Mouse (Mus musculus) G1E (cell line): ENCODE results near the gene Ctsf.

Experiments used
- CTCF ChIP-seq: IDR thresholded peaks from 2 replicates; pipeline ENCODE4 v1.5.1; 2012; ENCODE audit warnings: low read depth, low read length, inconsistent platforms, mixed read lengths
- GATA1 ChIP-seq: IDR thresholded peaks from 2 replicates; pipeline ENCODE4 v1.6.1; 2012; ENCODE audit warnings: borderline replicate concordance, low read length, inconsistent platforms, mixed read lengths
- GATA2 ChIP-seq: IDR thresholded peaks from 2 replicates; pipeline ENCODE4 v1.6.1; 2012; ENCODE audit warnings: low read depth, low read length, inconsistent platforms, borderline replicate concordance
- POLR2AphosphoS5 ChIP-seq: IDR thresholded peaks from 2 replicates; pipeline ENCODE4 v1.6.1; 2012; ENCODE audit warnings: low read depth, low read length, inconsistent platforms; ENCODE audit not compliant: insufficient replicate concordance
- TAL1 ChIP-seq: conservative IDR thresholded peaks from 2 replicates; pipeline ENCODE4 v1.6.1; 2012; ENCODE audit warnings: low read depth, low read length, inconsistent platforms, mixed read lengths

DNA sequence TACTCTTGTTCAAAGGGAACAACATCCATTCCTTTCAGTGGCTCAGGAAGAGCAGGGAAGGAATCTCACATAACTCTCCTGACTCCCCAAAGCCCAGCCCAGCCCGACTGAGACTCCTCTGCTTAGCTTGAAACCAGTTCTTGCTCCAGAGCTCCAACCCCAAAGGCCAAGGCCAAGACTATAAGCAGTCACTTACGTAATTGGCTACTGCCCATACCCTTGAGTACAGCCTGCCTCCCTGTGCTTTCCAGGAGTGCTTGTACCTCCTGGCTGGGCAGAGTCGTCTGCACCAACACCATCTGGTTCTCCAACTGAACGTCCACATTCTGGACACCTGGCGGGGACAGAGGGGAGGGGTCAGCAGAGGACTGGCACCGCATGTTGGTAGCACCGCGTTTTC lies 21.0 kb upstream of the Ctsf start:
- TF ChIP-seq GATA1 (no peak), CTCF (no peak), POLR2AphosphoS5 (no peak), GATA2 (no peak), TAL1 (no peak)
